Mouse (Mus musculus) limb, embryonic 15.5 days (tissue): ENCODE results near the gene Inafm1. TPM values are rescaled to one million over a fixed set of nuclear protein-coding genes. Genes with fewer than 3 reads are reported as not detected.

Experiments
- ATAC-seq: fragments of 200-750 bp; cut with Nextera tagmentation; 2 replicates; pipeline ENCODE4 v1.8.0; 2017; ENCODE audit warnings: low read depth, moderate TSS enrichment; ENCODE audit not compliant: insufficient number of reproducible peaks, low FRiP score, low TSS enrichment
- H3K27ac ChIP-seq: fragments of 300-500 bp; sonication (generic); 2 replicates; pipeline ENCODE4 v1.5.1; 2015; ENCODE audit warnings: moderate library complexity, mild to moderate bottlenecking, inconsistent platforms
- H3K27me3 ChIP-seq: fragments of 300-500 bp; sonication (generic); 2 replicates; pipeline ENCODE4 v1.6.1; 2015; ENCODE audit warnings: inconsistent platforms
- H3K36me3 ChIP-seq: fragments of 300-500 bp; sonication (generic); 2 replicates; pipeline ENCODE4 v1.6.1; 2015; ENCODE audit warnings: inconsistent platforms
- H3K4me1 ChIP-seq: fragments of 300-500 bp; sonication (generic); 2 replicates; pipeline ENCODE4 v1.6.1; 2015; ENCODE audit warnings: inconsistent platforms
- H3K4me2 ChIP-seq: fragments of 300-500 bp; sonication (generic); 2 replicates; pipeline ENCODE4 v1.6.1; 2015; ENCODE audit warnings: mild to moderate bottlenecking, inconsistent platforms
- H3K4me3 ChIP-seq: fragments of 300-500 bp; sonication (generic); 2 replicates; pipeline ENCODE4 v1.5.1; 2015; ENCODE audit warnings: mild to moderate bottlenecking, inconsistent platforms
- H3K9ac ChIP-seq: fragments of 300-500 bp; sonication (generic); 2 replicates; pipeline ENCODE4 v1.6.1; 2015; ENCODE audit warnings: inconsistent platforms
- H3K9me3 ChIP-seq: fragments of 300-500 bp; sonication (generic); 2 replicates; pipeline ENCODE4 v1.6.1; 2016; ENCODE audit warnings: inconsistent platforms
- WGBS: fragments of 180-500 bp; shearing (Covaris S2); methylation state at CpG from one replicate; pipeline ENCODE4 v1.1.7; 2015; 5-methylcytosine and 5-hydroxymethylcytosine counted together
- polyA plus RNA-seq: library from polyadenylated mRNA; unstranded; fragments of >200 nt; fragmentation: Nextera tagmentation; extraction: Ambion mirVana; gene quantifications from 2 replicates; pipeline ENCODE4 v1.2.1, GENCODE M21; 2015

Inafm1 gene
- 23.9 and 28.1 TPM in 2 replicates for polyA plus RNA-seq

GRCm38 (mm10) chr7:16273081-16273765 lies at the start of gene Inafm1:
Gene Inafm1 (minus strand): TSS chr7:16273617.
- Histone ChIP-seq H3K4me1 (peaks cover 31% of the 10 kb centered on the region), H3K36me3 (peaks cover 33% of the 10 kb centered on the region), H3K9ac (peak within 1 kb of the TSS; percentile 81), H3K27ac (peak within 1 kb of the TSS; percentile 94), H3K27me3 (no peaks in the 10 kb centered on the region), H3K9me3 (no peaks in the 10 kb centered on the region), H3K4me2 (peak within 1 kb of the TSS; percentile 89), H3K4me3 (peak within 1 kb of the TSS; percentile 80)
- ATAC-seq, result peak; percentile 88
- under 1% methylated on average over 39 of the region's 49 CpGs for WGBS

GRCm38 (mm10) chr7:16320479-16320878 lies 47.1 kb upstream of the Inafm1 start:
- Histone ChIP-seq H3K4me1 (peaks cover 3% of the 10 kb centered on the region; the same call in 1 of the 2 replicates), H3K9me3 (no peaks in the 10 kb centered on the region), H3K27me3 (no peaks in the 10 kb centered on the region), H3K36me3 (peaks cover 11% of the 10 kb centered on the region; the same call in 1 of the 2 replicates), H3K27ac (no peak overlapping the region), H3K9ac (no peak overlapping the region), H3K4me3 (no peak overlapping the region), H3K4me2 (no peak overlapping the region)
- 89% methylated on average over 6 of the region's 6 CpGs for WGBS
- ATAC-seq, result no peak

- ATAC-seq, result no peak
Measured at GRCm38 (mm10) chr7:16319216-16319615, 45.8 kb upstream of the Inafm1 start.

GRCm38 (mm10) chr7:16317094-16317493 lies 43.7 kb upstream of the Inafm1 start:
- H3K9ac ChIP-seq, result no peak overlapping the region
- WGBS, result 81% methylated on average over 14 of the region's 14 CpGs
- H3K9me3 ChIP-seq, result no peaks in the 10 kb centered on the region
- H3K36me3 ChIP-seq, result no peaks in the 10 kb centered on the region
- H3K4me2 ChIP-seq, result no peak overlapping the region
- no peak overlapping the region for H3K27ac ChIP-seq
- H3K27me3 ChIP-seq, result peaks cover 4% of the 10 kb centered on the region; the same call in 1 of the 2 replicates
- H3K4me1 ChIP-seq, result peaks cover 27% of the 10 kb centered on the region
- no peak for ATAC-seq
- no peak overlapping the region for H3K4me3 ChIP-seq

More at GRCm38 (mm10) chr7:16319216-16319615, 45.8 kb upstream of the Inafm1 start:
- H3K27ac ChIP-seq, result no peak overlapping the region
- H3K4me1 ChIP-seq, result peaks cover 7% of the 10 kb centered on the region
- no peaks in the 10 kb centered on the region for H3K9me3 ChIP-seq
- H3K9ac ChIP-seq, result no peak overlapping the region
- 0 out of 2 replicates have a peak, but pooled peaks cover 3% of the 10 kb centered on the region for H3K36me3 ChIP-seq
- 97% methylated on average over 4 of the region's 4 CpGs for WGBS
- no peak overlapping the region for H3K4me2 ChIP-seq
- H3K27me3 ChIP-seq, result no peaks in the 10 kb centered on the region
- no peak overlapping the region for H3K4me3 ChIP-seq

GRCm38 (mm10) chr7:16315222-16315759 lies 41.9 kb upstream of the Inafm1 start:
- Histone ChIP-seq H3K9me3 (no peaks in the 10 kb centered on the region), H3K36me3 (no peaks in the 10 kb centered on the region), H3K27me3 (peaks cover 11% of the 10 kb centered on the region), H3K4me2 (no peak overlapping the region), H3K9ac (no peak overlapping the region), H3K4me3 (no peak overlapping the region), H3K4me1 (peaks cover 42% of the 10 kb centered on the region), H3K27ac (no peak overlapping the region)
- WGBS, result 60% methylated on average over 4 of the region's 4 CpGs
- ATAC-seq, result no peak

- peaks cover 17% of the 10 kb centered on the region for H3K27me3 ChIP-seq
- ATAC-seq, result no peak
- H3K4me2 ChIP-seq, result peak overlapping the region; percentile 98
- H3K9me3 ChIP-seq, result no peaks in the 10 kb centered on the region
- peak overlapping the region; percentile 95 for H3K27ac ChIP-seq
- H3K4me3 ChIP-seq, result peak overlapping the region; percentile 65
- peaks cover 52% of the 10 kb centered on the region for H3K4me1 ChIP-seq
- 10% methylated on average over 13 of the region's 13 CpGs for WGBS
- no peaks in the 10 kb centered on the region for H3K36me3 ChIP-seq
- H3K9ac ChIP-seq, result 0 out of 2 replicates have a peak overlapping the region, but pooled peaks have one; percentile 73
Measured at GRCm38 (mm10) chr7:16314221-16314775, 40.9 kb upstream of the Inafm1 start.

GRCm38 (mm10) chr7:16313481-16314220 lies 40.2 kb upstream of the Inafm1 start:
- Histone ChIP-seq H3K4me3 (peak overlapping the region; percentile 65), H3K4me1 (peaks cover 58% of the 10 kb centered on the region), H3K9ac (peak overlapping the region; percentile 73), H3K9me3 (no peaks in the 10 kb centered on the region), H3K27ac (peak overlapping the region; percentile 95), H3K36me3 (no peaks in the 10 kb centered on the region), H3K4me2 (peak overlapping the region; percentile 98), H3K27me3 (peaks cover 17% of the 10 kb centered on the region)
- 0% methylated on average over 61 of the region's 66 CpGs for WGBS
- peak; percentile 80 for ATAC-seq

GRCm38 (mm10) chr7:16312672-16313311 lies 39.4 kb upstream of the Inafm1 start:
- Histone ChIP-seq H3K36me3 (no peaks in the 10 kb centered on the region), H3K9ac (peak overlapping the region; percentile 64; the same call in 1 of the 2 replicates), H3K4me1 (peaks cover 60% of the 10 kb centered on the region), H3K4me3 (peak overlapping the region; percentile 65), H3K9me3 (no peaks in the 10 kb centered on the region), H3K27me3 (peaks cover 17% of the 10 kb centered on the region), H3K4me2 (peak overlapping the region; percentile 98), H3K27ac (peak overlapping the region; percentile 95)
- no peak for ATAC-seq
- 1% methylated on average over 12 of the region's 12 CpGs for WGBS

GRCm38 (mm10) chr7:16312011-16312671 lies 38.7 kb upstream of the Inafm1 start:
- Histone ChIP-seq H3K4me3 (peak overlapping the region; percentile 65), H3K4me1 (peaks cover 60% of the 10 kb centered on the region), H3K27me3 (peaks cover 17% of the 10 kb centered on the region), H3K36me3 (no peaks in the 10 kb centered on the region), H3K4me2 (peak overlapping the region; percentile 98), H3K9ac (peak overlapping the region; percentile 64), H3K9me3 (no peaks in the 10 kb centered on the region), H3K27ac (peak overlapping the region; percentile 95)
- no peak; the same call in 1 of the 2 replicates for ATAC-seq
- WGBS, result under 1% methylated on average over 39 of the region's 49 CpGs

- Histone ChIP-seq H3K4me2 (peak overlapping the region; percentile 98), H3K27ac (peak overlapping the region; percentile 95), H3K4me1 (peaks cover 60% of the 10 kb centered on the region), H3K27me3 (peaks cover 17% of the 10 kb centered on the region), H3K4me3 (peak overlapping the region; percentile 65), H3K9me3 (no peaks in the 10 kb centered on the region), H3K9ac (peak overlapping the region; percentile 64), H3K36me3 (no peaks in the 10 kb centered on the region)
- under 1% methylated on average over 14 of the region's 14 CpGs for WGBS
- no peak for ATAC-seq
Measured at GRCm38 (mm10) chr7:16311453-16312004, 38.1 kb upstream of the Inafm1 start.
